Mouse (Mus musculus) neural tube, embryonic 13.5 days (tissue): ENCODE results near the gene Rps11. TPM values are rescaled to one million over a fixed set of nuclear protein-coding genes. Genes with fewer than 3 reads are reported as not detected.

Experiments used
- ATAC-seq: fragments of 200-750 bp; cut with Nextera tagmentation; 2 replicates; pipeline ENCODE4 v1.8.0; 2017; ENCODE audit warnings: low read depth, mild to moderate bottlenecking, moderate TSS enrichment, moderate library complexity
- H3K27ac ChIP-seq: fragments of 300-500 bp; sonication (generic); replicated peaks from 2 replicates; pipeline ENCODE4 v1.5.1; 2015; ENCODE audit warnings: moderate library complexity, mild to moderate bottlenecking, inconsistent platforms
- H3K27me3 ChIP-seq: fragments of 300-500 bp; sonication (generic); 2 replicates; pipeline ENCODE4 v1.6.1; 2015; ENCODE audit warnings: mild to moderate bottlenecking, inconsistent platforms
- H3K36me3 ChIP-seq: fragments of 300-500 bp; sonication (generic); 2 replicates; pipeline ENCODE4 v1.6.1; 2015; ENCODE audit warnings: mild to moderate bottlenecking, inconsistent platforms
- H3K4me1 ChIP-seq: fragments of 300-500 bp; sonication (generic); replicated peaks from 2 replicates; pipeline ENCODE4 v1.6.1; 2015; ENCODE audit warnings: inconsistent platforms
- H3K4me2 ChIP-seq: fragments of 300-500 bp; sonication (generic); 2 replicates; pipeline ENCODE4 v1.6.1; 2015; ENCODE audit warnings: inconsistent platforms, mild to moderate bottlenecking, moderate library complexity
- H3K4me3 ChIP-seq: fragments of 300-500 bp; sonication (generic); 2 replicates; pipeline ENCODE4 v1.5.1; 2015; ENCODE audit warnings: mild to moderate bottlenecking, inconsistent platforms
- H3K9ac ChIP-seq: fragments of 300-500 bp; sonication (generic); 2 replicates; pipeline ENCODE4 v1.6.1; 2015; ENCODE audit warnings: moderate library complexity, mild to moderate bottlenecking, inconsistent platforms
- H3K9me3 ChIP-seq: fragments of 300-500 bp; sonication (generic); 2 replicates; pipeline ENCODE4 v1.6.1; 2016; ENCODE audit warnings: inconsistent platforms
- WGBS: fragments of 180-500 bp; shearing (Covaris S2); methylation state at CpG from one replicate; pipeline ENCODE4 v1.1.7; 2015; 5-methylcytosine and 5-hydroxymethylcytosine counted together
- microRNA counts: library from miRNA; unstranded; fragments of <30 nt; microRNA quantifications from one replicate; lab custom pipeline; 2016
- microRNA-seq: library from miRNA; unstranded; fragments of <30 nt; microRNA quantifications from one replicate; pipeline ENCODE4, GENCODE M21; 2016
- polyA plus RNA-seq: library from polyadenylated mRNA; unstranded; fragments of >200 nt; fragmentation: Nextera tagmentation; extraction: Ambion mirVana; gene quantifications from 2 replicates; pipeline ENCODE4 v1.2.1, GENCODE M21; 2015

The Rps11 gene
- polyA plus RNA-seq, 1 experiment from 2014 or later = 971 TPM

DNA sequence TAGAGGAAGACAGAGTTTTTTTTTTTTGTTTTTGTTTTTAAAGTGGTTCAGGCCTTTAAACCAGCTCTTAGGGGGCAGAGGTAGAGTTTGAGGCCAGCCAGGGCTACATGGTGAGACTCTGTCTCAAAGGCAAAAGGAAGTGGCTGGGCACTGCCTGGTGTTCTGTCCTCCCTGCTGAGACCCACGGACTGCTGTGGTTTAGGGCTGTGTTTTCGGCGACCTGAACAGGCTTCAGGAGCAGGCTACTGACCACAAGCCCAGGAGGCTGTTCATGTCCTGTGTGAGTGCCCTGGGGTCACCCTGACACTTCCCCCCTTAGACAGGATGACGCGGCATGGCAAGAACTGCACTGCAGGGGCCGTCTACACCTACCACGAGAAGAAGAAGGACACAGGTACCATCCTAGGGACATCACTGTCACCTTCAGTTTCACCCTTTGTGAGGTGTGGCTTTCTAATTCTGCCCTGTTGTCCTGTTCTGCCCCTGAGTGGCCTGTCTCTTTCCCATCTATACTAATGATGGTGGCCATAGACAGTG, 51.0 kb downstream of the Rps11 start:
- Histone ChIP-seq H3K4me2 (no peak overlapping the region), H3K36me3 (peaks cover 41% of the 10 kb centered on the region), H3K9me3 (no peaks in the 10 kb centered on the region), H3K4me1 (no peaks in the 10 kb centered on the region), H3K27me3 (no peaks in the 10 kb centered on the region), H3K4me3 (no peak overlapping the region), H3K9ac (no peak overlapping the region), H3K27ac (no peak overlapping the region)
- 77% methylated on average over 7 of the region's 7 CpGs for WGBS
- no peak for ATAC-seq

MicroRNA genes within 50 kb of the gene (microRNA counts, 519-probe panel; counts per million panel counts)
- microRNA mmu-miR-150 (lab: Ali Mortazavi, UCI) = 3,356 counts per million, percentile 45 among the panel's probes with 10 or more counts

Small RNA genes within 50 kb of the gene (microRNA-seq; reads per million reads assigned to microRNA genes)
- 28.5 reads per million, percentile 38 among the genes with 10 or more reads in this experiment for gene Mir150
- gene Mir5121 = 5.8 reads per million, percentile 21 among the genes with 10 or more reads in this experiment
- not detected for gene Mir7055

Other genes with a start within 250 kb of the Rps11 start
- 134 and 138 TPM in 2 replicates for gene Med25, start 231.7 kb downstream of the Rps11 start, polyA plus RNA-seq
- gene Fuz, start 228.4 kb downstream of the Rps11 start, polyA plus RNA-seq = 14.9 and 17.9 TPM in 2 replicates
- 115 and 116 TPM in 2 replicates for gene Ap2a1, start 194.9 kb downstream of the Rps11 start, polyA plus RNA-seq
- gene Tsks, start 181.2 kb downstream of the Rps11 start, polyA plus RNA-seq = 0.22 TPM in 1 of 2 replicates, not detected in the other
- gene Cpt1c, start 149.6 kb downstream of the Rps11 start, polyA plus RNA-seq = 47.3 and 54.9 TPM in 2 replicates
- gene Prmt1, start 137.9 kb downstream of the Rps11 start, polyA plus RNA-seq = 612 and 623 TPM in 2 replicates
- gene Irf3, start 126.8 kb downstream of the Rps11 start, polyA plus RNA-seq = 60.3 and 67.3 TPM in 2 replicates
- 17.3 and 17.4 TPM in 2 replicates for gene Bcl2l12, start 125.7 kb downstream of the Rps11 start, polyA plus RNA-seq
- 46.2 and 47.2 TPM in 2 replicates for gene Scaf1, start 108.1 kb downstream of the Rps11 start, polyA plus RNA-seq
- gene Rras, start 106.5 kb downstream of the Rps11 start, polyA plus RNA-seq = 15.0 and 16.5 TPM in 2 replicates
- 12.3 and 15.1 TPM in 2 replicates for gene Prr12, start 71.6 kb downstream of the Rps11 start, polyA plus RNA-seq
- 58.9 and 65.6 TPM in 2 replicates for gene Nosip, start 62.0 kb downstream of the Rps11 start, polyA plus RNA-seq
- 16.8 and 17.2 TPM in 2 replicates for gene Prrg2, start 61.8 kb downstream of the Rps11 start, polyA plus RNA-seq
- gene Rcn3, start 32.2 kb downstream of the Rps11 start, polyA plus RNA-seq = 127 and 134 TPM in 2 replicates
- 25.6 and 27.3 TPM in 2 replicates for gene Fcgrt, start 20.6 kb downstream of the Rps11 start, polyA plus RNA-seq
- 746 and 820 TPM in 2 replicates for gene Rpl13a, start 4.3 kb upstream of the Rps11 start, polyA plus RNA-seq
- gene Gm45713, start 11.8 kb upstream of the Rps11 start, polyA plus RNA-seq = 0.53 TPM in 1 of 2 replicates, not detected in the other
- gene Flt3l, start 12.0 kb upstream of the Rps11 start, polyA plus RNA-seq = 1.3 and 1.5 TPM in 2 replicates
- 79.9 and 91.9 TPM in 2 replicates for gene Pih1d1, start 29.9 kb upstream of the Rps11 start, polyA plus RNA-seq
- gene Aldh16a1, start 30.1 kb upstream of the Rps11 start, polyA plus RNA-seq = 19.0 and 19.6 TPM in 2 replicates
- 0.78 and 0.83 TPM in 2 replicates for gene Slc17a7, start 39.5 kb upstream of the Rps11 start, polyA plus RNA-seq
- gene Gfy, start 55.1 kb upstream of the Rps11 start, polyA plus RNA-seq = not detected in 2 replicates
- not detected in 2 replicates for gene Pth2, start 56.6 kb upstream of the Rps11 start, polyA plus RNA-seq
- 0.29 and 0.45 TPM in 2 replicates for gene Ccdc155, start 80.5 kb upstream of the Rps11 start, polyA plus RNA-seq
- 14.6 and 19.8 TPM in 2 replicates for gene Dkkl1, start 87.7 kb upstream of the Rps11 start, polyA plus RNA-seq
- 65.9 and 85.5 TPM in 2 replicates for gene Tead2, start 91.3 kb upstream of the Rps11 start, polyA plus RNA-seq
- 1.5 and 1.8 TPM in 2 replicates for gene Cd37, start 114.7 kb upstream of the Rps11 start, polyA plus RNA-seq
- gene Slc6a16, start 116.6 kb upstream of the Rps11 start, polyA plus RNA-seq = 0.18 and 0.27 TPM in 2 replicates
- gene Slc6a21, start 153.1 kb upstream of the Rps11 start, polyA plus RNA-seq = not detected in 2 replicates
- 7.1 and 7.2 TPM in 2 replicates for gene Trpm4, start 209.3 kb upstream of the Rps11 start, polyA plus RNA-seq
- 0.55 and 0.74 TPM in 2 replicates for gene Hrc, start 210.9 kb upstream of the Rps11 start, polyA plus RNA-seq
- gene Ppfia3, start 242.6 kb upstream of the Rps11 start, polyA plus RNA-seq = 18.4 and 20.3 TPM in 2 replicates
- gene Lin7b, start 246.1 kb upstream of the Rps11 start, polyA plus RNA-seq = 11.1 and 11.6 TPM in 2 replicates